Mouse (Mus musculus) hindbrain, postnatal 0 days (tissue): ENCODE measurements around the gene Sc5d. TPM values are rescaled to one million over a fixed set of nuclear protein-coding genes. Genes with fewer than 3 reads are reported as not detected.
A peak's percentile ranks its signal among the peaks of the same experiment; 100 is the strongest.

ENCODE experiments used
- ATAC-seq: fragments of 200-750 bp; cut with Nextera tagmentation; 2 replicates; pipeline ENCODE4 v1.8.0; 2017; ENCODE audit warnings: mild to moderate bottlenecking, moderate TSS enrichment, moderate library complexity
- DNase-seq: peaks from one replicate; pipeline ENCODE4 v3.0.0-alpha.2; 2015; ENCODE audit warnings: low spot score
- H3K27ac ChIP-seq: fragments of 300-500 bp; sonication (generic); 2 replicates; pipeline ENCODE4 v1.5.1; 2014; ENCODE audit warnings: mild to moderate bottlenecking
- H3K27me3 ChIP-seq: fragments of 300-500 bp; sonication (generic); 2 replicates; pipeline ENCODE4 v1.6.1; 2014; ENCODE audit warnings: low read length, mixed read lengths; ENCODE audit not compliant: insufficient read depth
- H3K36me3 ChIP-seq: fragments of 300-500 bp; sonication (generic); 2 replicates; pipeline ENCODE4 v1.6.1; 2014; ENCODE audit warnings: low read length, mixed read lengths; ENCODE audit not compliant: insufficient read depth
- H3K4me1 ChIP-seq: fragments of 300-500 bp; sonication (generic); 2 replicates; pipeline ENCODE4 v1.6.1; 2014; ENCODE audit warnings: antibody characterized with exemption, low read length, mixed read lengths; ENCODE audit not compliant: insufficient read depth
- H3K4me2 ChIP-seq: fragments of 300-500 bp; sonication (generic); 2 replicates; pipeline ENCODE4 v1.6.1; 2014; ENCODE audit warnings: low read depth, mild to moderate bottlenecking, low read length, moderate library complexity, mixed read lengths
- H3K4me3 ChIP-seq: fragments of 300-500 bp; sonication (generic); 2 replicates; pipeline ENCODE4 v1.5.1; 2014; ENCODE audit warnings: low read length
- H3K9ac ChIP-seq: fragments of 300-500 bp; sonication (generic); replicated peaks from 2 replicates; pipeline ENCODE4 v1.6.1; 2014; ENCODE audit warnings: mild to moderate bottlenecking, low read length, moderate library complexity, mixed read lengths
- H3K9me3 ChIP-seq: fragments of 300-500 bp; sonication (generic); 2 replicates; pipeline ENCODE4 v1.6.1; 2016; ENCODE audit warnings: low read length, mixed read lengths
- CTCF ChIP-seq: IDR thresholded peaks from 2 replicates; pipeline ENCODE4 v1.5.1; 2016; ENCODE audit warnings: antibody characterized with exemption, control low read depth, low read depth
- WGBS: fragments of 180-500 bp; shearing (Covaris S2); extraction: QIAGEN DNeasy Blood & Tissue Kit; methylation state at CpG from one replicate; pipeline ENCODE4 v1.1.7; 2014; 5-methylcytosine and 5-hydroxymethylcytosine counted together
- polyA plus RNA-seq: library from polyadenylated mRNA; unstranded; fragments of >200 nt; fragmentation: Nextera tagmentation; extraction: Ambion mirVana; gene quantifications from 2 replicates; pipeline ENCODE4 v1.2.1, GENCODE M21; 2015
- total RNA-seq: library from RNA; depleted of rRNA; stranded (reverse); fragments of >200 nt; gene quantifications from 2 replicates; pipeline ENCODE4 v1.2.3, GENCODE M21; 2014; rRNA removed

Gene Sc5d
- 54.6 and 57.0 TPM in 2 replicates for total RNA-seq
- 69.1 and 71.9 TPM in 2 replicates for polyA plus RNA-seq

DNA sequence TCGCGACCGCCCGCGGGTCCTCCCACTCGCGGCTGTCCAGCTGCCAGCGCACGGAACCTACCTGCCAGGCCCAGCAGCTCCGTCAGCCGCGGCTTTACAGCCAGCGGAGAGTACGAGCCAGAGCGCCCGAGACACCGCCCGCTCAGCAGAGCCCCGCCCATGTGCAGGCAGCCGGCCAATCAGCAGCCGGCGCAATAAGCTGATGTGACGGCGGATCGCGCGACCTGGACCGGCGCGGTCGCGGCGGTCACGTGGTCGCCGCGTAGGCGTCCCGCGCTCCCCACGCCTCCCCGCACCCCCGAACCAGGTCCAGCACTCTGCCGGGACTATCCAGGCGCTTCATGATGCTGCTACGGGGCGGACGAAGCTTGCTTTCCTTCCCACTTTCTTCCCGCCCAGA, at the start of gene Sc5d:
Sc5d (minus strand) TSS at position 112 of the 400 bp plus-strand sequence.
- no peak for TF ChIP-seq CTCF
- peak within 1 kb of the TSS; percentile 82 for H3K4me3 ChIP-seq
- under 1% methylated on average over 44 of the region's 49 CpGs for WGBS

GRCm38 (mm10) chr9:42311311-42311710, 47.3 kb upstream of the Sc5d start:
- H3K4me1 ChIP-seq, result no peaks in the 10 kb centered on the region
- H3K27ac ChIP-seq, result no peak overlapping the region
- no peaks in the 10 kb centered on the region for H3K27me3 ChIP-seq
- no peaks in the 10 kb centered on the region for H3K36me3 ChIP-seq
- DNase-seq, result no peak
- no peak overlapping the region for H3K4me2 ChIP-seq
- H3K4me3 ChIP-seq, result no peak overlapping the region
- H3K9me3 ChIP-seq, result no peaks in the 10 kb centered on the region
- H3K9ac ChIP-seq, result no peak overlapping the region
- TF ChIP-seq CTCF, result no peak
- 93% methylated on average over 3 of the region's 3 CpGs for WGBS
- no peak for ATAC-seq

More for the DNA sequence above, at the start of gene Sc5d:
- DNase-seq, result peak; percentile 97
- Histone ChIP-seq H3K27me3 (no peaks in the 10 kb centered on the region), H3K36me3 (0 out of 2 replicates have a peak, but pooled peaks cover under 1% of the 10 kb centered on the region), H3K4me1 (0 out of 2 replicates have a peak, but pooled peaks cover 3% of the 10 kb centered on the region), H3K9ac (peak within 1 kb of the TSS; percentile 86), H3K9me3 (no peaks in the 10 kb centered on the region), H3K27ac (peak within 1 kb of the TSS; percentile 82), H3K4me2 (peak within 1 kb of the TSS; percentile 74)
- peak; percentile 99 for ATAC-seq

DNA sequence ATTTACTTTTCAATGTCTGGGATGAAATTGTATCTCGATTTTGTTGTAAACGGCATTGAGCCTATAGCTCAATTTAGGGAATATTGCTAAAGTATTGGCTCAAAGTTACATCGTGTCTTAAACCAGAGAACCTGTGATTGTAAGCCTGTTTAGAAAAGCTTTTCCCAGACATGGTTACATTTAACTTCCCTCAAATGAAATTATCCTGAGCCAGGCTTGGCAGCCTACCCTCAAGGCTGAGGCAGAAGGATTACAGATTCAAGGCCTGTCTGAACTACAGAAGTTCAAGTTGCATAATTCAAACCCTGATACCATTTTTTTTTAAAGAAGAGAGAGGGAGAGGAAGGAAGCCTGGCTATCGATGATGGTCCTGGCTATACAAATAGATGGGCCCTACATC, 39.8 kb upstream of the Sc5d start:
- no peaks in the 10 kb centered on the region for H3K36me3 ChIP-seq
- DNase-seq (no peak), ATAC-seq (no peak)
- WGBS, result 90% methylated on average over 4 of the region's 4 CpGs
- H3K9ac ChIP-seq, result no peak overlapping the region
- TF ChIP-seq CTCF, result no peak
- no peak overlapping the region for H3K4me3 ChIP-seq
- no peaks in the 10 kb centered on the region for H3K9me3 ChIP-seq
- H3K27ac ChIP-seq, result no peak overlapping the region
- no peaks in the 10 kb centered on the region for H3K4me1 ChIP-seq
- no peaks in the 10 kb centered on the region for H3K27me3 ChIP-seq
- H3K4me2 ChIP-seq, result no peak overlapping the region

DNA sequence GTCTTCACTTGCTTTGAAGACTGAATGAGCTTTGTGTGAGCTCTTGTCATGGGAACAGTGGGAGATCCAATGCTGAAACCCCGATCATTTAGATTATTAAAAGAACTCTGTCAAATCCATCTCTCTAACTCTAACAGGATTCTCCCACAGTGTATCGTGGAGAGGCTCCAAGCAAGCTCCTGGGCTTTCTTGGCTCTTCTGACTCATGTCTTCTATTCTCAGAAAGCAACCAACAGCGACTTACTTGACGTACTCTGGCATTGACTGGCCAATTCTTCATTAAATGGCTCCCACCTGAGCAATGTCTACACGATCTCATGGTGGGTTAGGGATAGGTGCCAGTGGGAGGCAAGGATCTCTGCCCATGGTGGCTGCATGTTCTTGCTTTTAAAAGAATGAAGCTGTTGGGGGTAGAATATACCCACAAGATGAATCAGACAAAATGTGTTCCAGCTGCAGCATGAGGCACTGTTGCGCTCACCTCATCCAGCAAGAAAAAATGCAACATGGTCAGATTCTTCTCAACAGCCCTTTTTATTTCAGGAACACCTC, 37.1 kb upstream of the Sc5d start:
- no peak for TF ChIP-seq CTCF
- ATAC-seq, result no peak
- H3K4me2 ChIP-seq, result no peak overlapping the region
- H3K9me3 ChIP-seq, result no peaks in the 10 kb centered on the region
- H3K4me3 ChIP-seq, result no peak overlapping the region
- no peak overlapping the region for H3K27ac ChIP-seq
- H3K4me1 ChIP-seq, result no peaks in the 10 kb centered on the region
- no peaks in the 10 kb centered on the region for H3K27me3 ChIP-seq
- DNase-seq, result no peak
- 63% methylated on average over 6 of the region's 6 CpGs for WGBS
- H3K9ac ChIP-seq, result no peak overlapping the region
- H3K36me3 ChIP-seq, result no peaks in the 10 kb centered on the region

DNA sequence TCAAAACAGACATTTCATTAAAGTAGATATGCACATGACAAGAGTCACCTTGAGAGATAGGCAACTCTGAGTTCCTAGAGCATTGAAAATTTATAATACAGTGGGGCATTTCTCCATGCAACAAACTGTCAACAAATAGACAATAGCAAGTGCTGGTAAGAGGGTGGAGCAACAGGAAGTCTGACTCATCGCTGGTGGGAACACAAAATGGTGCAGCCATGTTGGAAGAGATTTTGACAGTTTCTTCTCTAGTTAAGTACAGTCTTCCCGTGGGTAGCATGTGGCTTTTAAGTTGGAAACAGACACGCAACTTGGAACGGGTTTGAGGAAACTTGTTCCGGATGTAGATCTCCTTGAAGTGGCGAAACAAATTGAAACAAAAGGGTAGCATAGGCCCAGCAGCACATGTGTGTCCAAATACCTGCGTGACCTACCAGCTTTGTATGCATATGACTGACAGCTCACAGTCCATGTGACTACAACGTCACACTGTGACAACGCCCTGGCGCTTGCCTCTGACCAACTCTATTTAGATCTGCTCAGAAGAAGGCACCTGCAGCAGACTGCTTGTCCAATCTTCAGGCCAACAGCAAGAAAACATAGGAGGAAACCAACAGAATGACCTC, 32.4 kb upstream of the Sc5d start:
- Histone ChIP-seq H3K4me3 (no peak overlapping the region), H3K36me3 (no peaks in the 10 kb centered on the region), H3K4me1 (no peaks in the 10 kb centered on the region), H3K27ac (no peak overlapping the region), H3K9ac (no peak overlapping the region), H3K27me3 (no peaks in the 10 kb centered on the region), H3K9me3 (no peaks in the 10 kb centered on the region), H3K4me2 (no peak overlapping the region)
- WGBS, result 93% methylated on average over 10 of the region's 10 CpGs
- TF ChIP-seq CTCF, result no peak
- DNase-seq (no peak), ATAC-seq (no peak)

- H3K9me3 ChIP-seq, result no peaks in the 10 kb centered on the region
- H3K27ac ChIP-seq, result no peak overlapping the region
- no peaks in the 10 kb centered on the region for H3K36me3 ChIP-seq
- H3K27me3 ChIP-seq, result no peaks in the 10 kb centered on the region
- no peak for ATAC-seq
- TF ChIP-seq CTCF, result no peak
- no peak overlapping the region for H3K4me2 ChIP-seq
- H3K4me3 ChIP-seq, result no peak overlapping the region
- WGBS, result 81% methylated on average over 2 of the region's 2 CpGs
- DNase-seq, result no peak
- H3K4me1 ChIP-seq, result no peaks in the 10 kb centered on the region
- H3K9ac ChIP-seq, result no peak overlapping the region
These were observed 30.1 kb upstream of the Sc5d start for GRCm38 (mm10) chr9:42294131-42294530.

DNA sequence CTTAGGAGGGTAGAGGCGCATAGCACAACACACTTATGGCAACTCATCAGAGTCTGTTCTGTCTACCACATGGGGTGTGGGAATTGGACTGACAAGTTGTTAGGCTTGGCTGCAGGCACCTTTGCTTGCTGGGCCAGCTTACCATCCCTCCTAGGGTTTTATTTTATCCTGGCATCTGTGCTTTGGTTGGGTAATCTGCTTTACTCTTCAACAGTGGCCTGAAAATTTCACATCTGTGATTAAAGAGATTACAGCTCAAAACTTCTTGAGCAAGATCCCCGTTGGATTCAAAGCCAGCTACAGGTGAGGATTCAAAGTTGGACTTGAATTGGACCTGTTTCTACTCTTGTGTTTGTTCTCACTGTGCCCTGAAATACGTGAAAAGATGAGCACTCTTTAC, 29.5 kb upstream of the Sc5d start:
- WGBS, result 75% methylated on average over 3 of the region's 3 CpGs
- H3K27ac ChIP-seq, result no peak overlapping the region
- no peak for TF ChIP-seq CTCF

More for the DNA sequence above, 29.5 kb upstream of the Sc5d start:
- Histone ChIP-seq H3K4me2 (no peak overlapping the region), H3K4me3 (no peak overlapping the region), H3K36me3 (no peaks in the 10 kb centered on the region), H3K4me1 (no peaks in the 10 kb centered on the region), H3K9ac (no peak overlapping the region), H3K27me3 (no peaks in the 10 kb centered on the region), H3K9me3 (no peaks in the 10 kb centered on the region)
- DNase-seq (no peak), ATAC-seq (no peak)
